Mouse (Mus musculus) MEL (cell line): ENCODE measurements around the gene Prickle4. TPM values are rescaled to one million over a fixed set of nuclear protein-coding genes. Genes with fewer than 3 reads are reported as not detected.

ENCODE experiments used
- DNase-seq: peaks from one replicate; pipeline ENCODE4 v3.0.0; 2011; ENCODE audit warnings: low read depth, low spot score
- H3K27ac ChIP-seq: 2 replicates; pipeline ENCODE4 v1.5.1; 2012; ENCODE audit warnings: low read depth, mild to moderate bottlenecking, control low read depth, low read length, moderate library complexity; ENCODE audit not compliant: control insufficient read depth
- H3K27me3 ChIP-seq, 2 experiments: fragments of 150-350 bp in 1 of 2; sonication (generic) in 1 of 2; 2 replicates each; pipeline ENCODE4 v1.6.1; 2012; ENCODE audit warnings: low read length in 2 of 2, mild to moderate bottlenecking in 2 of 2, improper control_type of control experiment in 1 of 2, moderate library complexity in 1 of 2; ENCODE audit not compliant: insufficient read depth in 2 of 2, control insufficient read depth in 1 of 2
- H3K36me3 ChIP-seq, 2 experiments: 2 replicates each; pipeline ENCODE4 v1.6.1; 2012 to 2014; ENCODE audit warnings: low read length in 2 of 2, improper control_type of control experiment in 1 of 2, inconsistent platforms in 1 of 2, mild to moderate bottlenecking in 1 of 2; ENCODE audit not compliant: insufficient read depth in 2 of 2, control insufficient read depth in 1 of 2
- H3K4me1 ChIP-seq, 2 experiments: fragments of 150-350 bp in 1 of 2; sonication (generic) in 1 of 2; 2 replicates each; pipeline ENCODE4 v1.6.1; 2012; ENCODE audit warnings: low read length in 2 of 2, improper control_type of control experiment in 1 of 2, mild to moderate bottlenecking in 1 of 2; ENCODE audit not compliant: insufficient read depth in 2 of 2, control insufficient read depth in 1 of 2
- H3K4me3 ChIP-seq, 2 experiments: fragments of 150-350 bp in 1 of 2; sonication (generic) in 1 of 2; 2 replicates each; pipeline ENCODE4 v1.5.1; 2012; ENCODE audit warnings: low read depth in 2 of 2, low read length in 2 of 2, mild to moderate bottlenecking in 2 of 2, moderate library complexity in 2 of 2, control low read depth in 1 of 2, improper control_type of control experiment in 1 of 2; ENCODE audit not compliant: control insufficient read depth in 1 of 2, insufficient read depth in 1 of 2
- H3K79me2 ChIP-seq: 2 replicates; pipeline ENCODE4 v1.6.1; 2012; ENCODE audit warnings: mild to moderate bottlenecking, low read length, moderate library complexity; ENCODE audit not compliant: control insufficient read depth, poor library complexity, insufficient read depth
- H3K9ac ChIP-seq: 2 replicates; pipeline ENCODE4 v1.6.1; 2012; ENCODE audit warnings: low read depth, mild to moderate bottlenecking, control low read depth, low read length, moderate library complexity; ENCODE audit not compliant: control insufficient read depth, poor library complexity, severe bottlenecking
- H3K9me3 ChIP-seq: fragments of 150-350 bp; sonication (generic); replicated peaks from 2 replicates; pipeline ENCODE4 v1.6.1; 2012; ENCODE audit warnings: mild to moderate bottlenecking, low read length, improper control_type of control experiment, moderate library complexity; ENCODE audit not compliant: insufficient read depth
- CHD1 ChIP-seq: IDR thresholded peaks from 2 replicates; pipeline ENCODE4 v1.6.1; 2012; ENCODE audit warnings: low read depth, mild to moderate bottlenecking, inconsistent platforms, low read length, improper control_type of control experiment
- CHD2 ChIP-seq: IDR thresholded peaks from 2 replicates; pipeline ENCODE4 v1.6.1; 2011; ENCODE audit warnings: low read length, improper control_type of control experiment
- CTCF ChIP-seq, 3 experiments: IDR thresholded peaks in 2 of 3; conservative IDR thresholded peaks in 1 of 3; 2 replicates each; pipeline ENCODE4 v1.5.1; 2011 to 2012; ENCODE audit warnings: low read length in 3 of 3, low read depth in 2 of 3, mild to moderate bottlenecking in 2 of 3, improper control_type of control experiment in 1 of 3, inconsistent platforms in 1 of 3, mixed read lengths in 1 of 3, moderate library complexity in 1 of 3; ENCODE audit not compliant: control insufficient read depth in 1 of 3, insufficient read depth in 1 of 3, poor library complexity in 1 of 3, severe bottlenecking in 1 of 3
- E2F4 ChIP-seq: IDR thresholded peaks from 2 replicates; pipeline ENCODE4 v1.6.1; 2011; ENCODE audit warnings: low read depth, low read length, improper control_type of control experiment, borderline replicate concordance
- EP300 ChIP-seq, 2 experiments: IDR thresholded peaks; 2 replicates each; pipeline ENCODE4 v1.6.1; 2011; ENCODE audit warnings: improper control_type of control experiment in 2 of 2, low read length in 2 of 2, low read depth in 1 of 2, mild to moderate bottlenecking in 1 of 2
- GABPA ChIP-seq: IDR thresholded peaks from 2 replicates; pipeline ENCODE4 v1.6.1; 2012; ENCODE audit warnings: low read depth, mild to moderate bottlenecking, inconsistent platforms, low read length, improper control_type of control experiment, moderate library complexity
- GATA1 ChIP-seq: IDR thresholded peaks from 2 replicates; pipeline ENCODE4 v1.6.1; 2011; ENCODE audit warnings: low read depth, low read length, improper control_type of control experiment
- HCFC1 ChIP-seq: IDR thresholded peaks from 2 replicates; pipeline ENCODE4 v1.6.1; 2012; ENCODE audit warnings: low read depth, mild to moderate bottlenecking, inconsistent platforms, low read length, improper control_type of control experiment, moderate library complexity
- MAFK ChIP-seq: IDR thresholded peaks from 2 replicates; pipeline ENCODE4 v1.6.1; 2011; ENCODE audit warnings: low read depth, mild to moderate bottlenecking, low read length, improper control_type of control experiment, borderline replicate concordance
- MAX ChIP-seq: IDR thresholded peaks from 2 replicates; pipeline ENCODE4 v1.6.1; 2011; ENCODE audit warnings: low read length, improper control_type of control experiment
- MEF2A ChIP-seq: IDR thresholded peaks from 2 replicates; pipeline ENCODE4 v1.6.1; 2014; ENCODE audit warnings: low read depth, mild to moderate bottlenecking, inconsistent platforms, low read length, improper control_type of control experiment; ENCODE audit not compliant: poor library complexity, insufficient replicate concordance, severe bottlenecking; ENCODE audit errors: extremely low read depth
- MXI1 ChIP-seq: IDR thresholded peaks from 2 replicates; pipeline ENCODE4 v1.6.1; 2011; ENCODE audit warnings: mild to moderate bottlenecking, low read depth, low read length, improper control_type of control experiment
- MYB ChIP-seq: IDR thresholded peaks from 2 replicates; pipeline ENCODE4 v1.6.1; 2011; ENCODE audit warnings: mild to moderate bottlenecking, low read depth, low read length, improper control_type of control experiment
- MYC ChIP-seq: IDR thresholded peaks from 2 replicates; pipeline ENCODE4 v1.6.1; 2011; ENCODE audit warnings: low read depth, mild to moderate bottlenecking, low read length, improper control_type of control experiment, moderate library complexity
- NELFE ChIP-seq: IDR thresholded peaks from 2 replicates; pipeline ENCODE4 v1.6.1; 2011; ENCODE audit warnings: low read depth, low read length, improper control_type of control experiment
- NRF1 ChIP-seq: IDR thresholded peaks from 2 replicates; pipeline ENCODE4 v1.6.1; 2014; ENCODE audit warnings: low read depth, mild to moderate bottlenecking, inconsistent platforms, low read length, improper control_type of control experiment, moderate library complexity; ENCODE audit not compliant: poor library complexity, insufficient read depth, severe bottlenecking
- POLR2AphosphoS2 ChIP-seq: IDR thresholded peaks from 2 replicates; pipeline ENCODE4 v1.6.1; 2011; ENCODE audit warnings: low read length, improper control_type of control experiment
- RAD21 ChIP-seq: IDR thresholded peaks from 2 replicates; pipeline ENCODE4 v1.6.1; 2011; ENCODE audit warnings: mild to moderate bottlenecking, low read depth, low read length, improper control_type of control experiment
- RCOR1 ChIP-seq: IDR thresholded peaks from 2 replicates; pipeline ENCODE4 v1.6.1; 2012; ENCODE audit warnings: low read depth, mild to moderate bottlenecking, inconsistent platforms, low read length, improper control_type of control experiment
- SIN3A ChIP-seq: IDR thresholded peaks from 2 replicates; pipeline ENCODE4 v1.6.1; 2012; ENCODE audit warnings: low read length, improper control_type of control experiment, inconsistent platforms
- SMC3 ChIP-seq: IDR thresholded peaks from 2 replicates; pipeline ENCODE4 v1.6.1; 2011; ENCODE audit warnings: low read depth, low read length, improper control_type of control experiment
- TAL1 ChIP-seq: IDR thresholded peaks from 2 replicates; pipeline ENCODE4 v1.6.1; 2012; ENCODE audit warnings: mild to moderate bottlenecking, inconsistent platforms, low read length, moderate library complexity, mixed read lengths
- TBP ChIP-seq: IDR thresholded peaks from 2 replicates; pipeline ENCODE4 v1.8.0; 2011; ENCODE audit warnings: low read depth, low read length, improper control_type of control experiment
- TCF12 ChIP-seq: IDR thresholded peaks from 2 replicates; pipeline ENCODE4 v1.6.1; 2014; ENCODE audit warnings: low read depth, mild to moderate bottlenecking, inconsistent platforms, low read length, improper control_type of control experiment, moderate library complexity
- UBTF ChIP-seq: IDR thresholded peaks from 2 replicates; pipeline ENCODE4 v1.6.1; 2012; ENCODE audit warnings: low read depth, mild to moderate bottlenecking, inconsistent platforms, low read length, improper control_type of control experiment, moderate library complexity, borderline replicate concordance; ENCODE audit not compliant: insufficient read depth
- USF1 ChIP-seq: IDR thresholded peaks from 2 replicates; pipeline ENCODE4 v1.6.1; 2014; ENCODE audit warnings: low read depth, mild to moderate bottlenecking, inconsistent platforms, low read length, improper control_type of control experiment, moderate library complexity
- USF2 ChIP-seq, 2 experiments: IDR thresholded peaks; 2 replicates each; pipeline ENCODE4 v1.6.1; 2011 to 2012; ENCODE audit warnings: improper control_type of control experiment in 2 of 2, low read length in 2 of 2, borderline replicate concordance in 1 of 2, inconsistent platforms in 1 of 2, low read depth in 1 of 2, mild to moderate bottlenecking in 1 of 2; ENCODE audit not compliant: insufficient read depth in 1 of 2
- ZC3H11A ChIP-seq: IDR thresholded peaks from 2 replicates; pipeline ENCODE4 v1.6.1; 2012; ENCODE audit warnings: low read depth, mild to moderate bottlenecking, inconsistent platforms, low read length, improper control_type of control experiment
- ZMIZ1 ChIP-seq: IDR thresholded peaks from 2 replicates; pipeline ENCODE4 v1.6.1; 2012; ENCODE audit warnings: low read depth, mild to moderate bottlenecking, inconsistent platforms, low read length, improper control_type of control experiment, moderate library complexity
- ZNF384 ChIP-seq: IDR thresholded peaks from 2 replicates; pipeline ENCODE4 v1.6.1; 2012; ENCODE audit warnings: low read depth, mild to moderate bottlenecking, inconsistent platforms, low read length, improper control_type of control experiment
- polyA plus RNA-seq, 2 experiments: library from polyadenylated mRNA; stranded (reverse) in 1 of 2; unstranded in 1 of 2; fragments of >175 nt in 1 of 2; fragments of >200 nt in 1 of 2; gene quantifications; 2 replicates each; pipeline versions ENCODE4 v1.2.1 to v1.2.4; 2012; ENCODE audit warnings: low replicate concordance in 2 of 2, low read depth in 1 of 2; ENCODE audit not compliant: insufficient read length in 2 of 2, insufficient read depth in 1 of 2, missing spikeins in 1 of 2
- total RNA-seq: library from RNA; depleted of rRNA; stranded (reverse); fragments of 300-350 nt; gene quantifications from 2 replicates; pipeline ENCODE4 v1.2.3, GENCODE M21; 2012

Gene Prickle4
- total and polyA plus RNA-seq, 3 experiments = 0.23 to 4.3 TPM; not detected in 1

DNA sequence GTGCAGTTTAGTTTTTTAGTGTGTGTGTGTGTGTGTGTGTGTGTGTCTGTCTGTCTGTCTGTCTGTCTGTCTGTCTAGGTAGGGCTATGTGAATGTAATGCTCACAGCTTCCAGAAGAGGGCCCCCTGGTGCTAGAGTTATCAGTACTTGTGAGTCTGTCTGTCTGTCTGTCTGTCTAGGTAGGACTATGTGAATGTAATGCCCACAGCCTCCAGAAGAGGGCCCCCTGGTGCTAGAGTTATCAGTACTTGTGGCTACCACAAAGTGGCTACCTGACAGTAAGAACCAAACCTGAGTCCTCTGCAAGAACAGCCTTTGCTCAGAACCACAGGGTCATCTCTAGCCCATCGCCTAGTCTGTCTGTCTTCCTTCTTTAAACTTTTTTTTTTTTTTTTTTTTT lies 47.9 kb downstream of the Prickle4 start:
- H3K79me2 ChIP-seq = no peaks in the 10 kb centered on the region
- peak; percentile 89 for DNase-seq
- TF ChIP-seq USF1 = no peak
- no peak for TF ChIP-seq MAFK
- TF ChIP-seq CHD2 = no peak
- TF ChIP-seq E2F4 = no peak
- peak; percentile 63 for TF ChIP-seq SMC3
- no peak for TF ChIP-seq USF2 (IDR thresholded peaks at IDR 0.05; ENCODE audit: borderline replicate concordance in 1 of 2, insufficient read depth in 1 of 2, low read depth in 1 of 2, low read length in 2 of 2)
- no peak for TF ChIP-seq NELFE
- no peak for TF ChIP-seq ZMIZ1
- no peak for TF ChIP-seq GABPA
- TF ChIP-seq RAD21 = peak; percentile 59
- 0 out of 2 replicates have a peak, but pooled peaks have one; percentile 35 for TF ChIP-seq TBP
- TF ChIP-seq EP300 (IDR thresholded peaks at IDR 0.05; ENCODE audit: low read depth in 1 of 2, low read length in 2 of 2) = no peak
- no peak for TF ChIP-seq MYB
- no peak for TF ChIP-seq CHD1
- TF ChIP-seq UBTF = no peak
- no peak for TF ChIP-seq TAL1
- 0 out of 2 replicates have a peak, but pooled peaks have one; percentile 18 for TF ChIP-seq SIN3A
- TF ChIP-seq MEF2A = no peak
- no peak for TF ChIP-seq RCOR1
- TF ChIP-seq MXI1 = no peak
- peak; percentile 50; the same call in 1 of the 2 replicates for TF ChIP-seq ZNF384
- TF ChIP-seq MYC = no peak
- no peak for TF ChIP-seq POLR2AphosphoS2
- no peak for TF ChIP-seq HCFC1
- no peak for TF ChIP-seq TCF12
- TF ChIP-seq ZC3H11A = peak; percentile 36
- TF ChIP-seq GATA1 = peak; percentile 56
- TF ChIP-seq CTCF (IDR thresholded peaks at IDR 0.05 in 2 of 3, conservative IDR thresholded peaks at IDR 0.05 in 1 of 3; ENCODE audit: control insufficient read depth in 1 of 3, insufficient read depth in 1 of 3, low read depth in 2 of 3, low read length in 3 of 3, poor library complexity in 1 of 3, severe bottlenecking in 1 of 3) = peak; percentile 50 to 81 (median 71)
- no peak for TF ChIP-seq NRF1
- TF ChIP-seq MAX = no peak
- no peaks in the 10 kb centered on the region for H3K9me3 ChIP-seq
- H3K36me3 ChIP-seq = no peaks in the 10 kb centered on the region
- no peak overlapping the region for H3K4me3 ChIP-seq
- H3K4me1 ChIP-seq = no peaks in the 10 kb centered on the region
- no peak overlapping the region for H3K27ac ChIP-seq
- H3K27me3 ChIP-seq = no peaks in the 10 kb centered on the region
- no peak overlapping the region for H3K9ac ChIP-seq
